8 mouse cellular contexts compared by ENCODE assay signal in genomic region chr6:97211981-97212380, GRCm38 (mm10). TPM values are rescaled to one million over a fixed set of nuclear protein-coding genes. Genes with fewer than 3 reads are reported as not detected.
DNase-seq lines count a peak whose midpoint lies in the region; ATAC-seq and TF ChIP-seq lines count a peak whose summit lies in the region.

No protein-coding gene starts in this region.

- no peaks in the 10 kb centered on the region for H3K9me3 ChIP-seq in intestine, embryonic 15.5 days
- H3K9me3 ChIP-seq in limb, embryonic 14.5 days (ENCODE audit: control insufficient read depth, low read length): no peaks in the 10 kb centered on the region
- H3K9me3 ChIP-seq in midbrain, embryonic 14.5 days (ENCODE audit: control insufficient read depth, low read length): no peaks in the 10 kb centered on the region

- peak overlapping the region; percentile 70; the same call in 1 of the 2 replicates for H3K4me3 ChIP-seq in intestine, embryonic 15.5 days (replicated peaks)
- H3K4me3 ChIP-seq in limb, embryonic 14.5 days (replicated peaks; ENCODE audit: low read length): peak overlapping the region; percentile 64; the same call in 1 of the 2 replicates
- H3K4me3 ChIP-seq in midbrain, embryonic 14.5 days (replicated peaks; ENCODE audit: low read depth, low read length): peak overlapping the region; percentile 67

- no peak overlapping the region; the same call in 1 of the 2 replicates for H3K9ac ChIP-seq in intestine, embryonic 15.5 days
- H3K9ac ChIP-seq in limb, embryonic 14.5 days (ENCODE audit: low read depth, low read length, severe bottlenecking): no peak overlapping the region
- peak overlapping the region; percentile 25; the same call in 1 of the 2 replicates for H3K9ac ChIP-seq in midbrain, embryonic 14.5 days (replicated peaks; ENCODE audit: low read length)

- WGBS in intestine, embryonic 15.5 days: 67% methylated on average over 12 of the region's 12 CpGs
- 72% methylated on average over 12 of the region's 12 CpGs for WGBS in limb, embryonic 14.5 days
- 69% methylated on average over 12 of the region's 12 CpGs for WGBS in midbrain, embryonic 14.5 days

- peak overlapping the region; percentile 78 for H3K4me2 ChIP-seq in intestine, embryonic 15.5 days (replicated peaks)
- H3K4me2 ChIP-seq in limb, embryonic 14.5 days (replicated peaks; ENCODE audit: low read depth, low read length, severe bottlenecking): peak overlapping the region; percentile 89; the same call in 1 of the 2 replicates
- H3K4me2 ChIP-seq in midbrain, embryonic 14.5 days (ENCODE audit: low read length): peak overlapping the region; percentile 59

- peak; percentile 23 for DNase-seq in ovary, postnatal 36 days (ENCODE audit: low spot score)
- no peak for DNase-seq in ovary, postnatal 14 days (ENCODE audit: low spot score)
- DNase-seq in cerebellum, postnatal 36 days: peak; percentile 71 to 81
- peak; percentile 68 to 71 for DNase-seq in gastrocnemius, postnatal 36 days
- DNase-seq in limb, embryonic 14.5 days (ENCODE audit: low spot score): no peak
- DNase-seq in midbrain, embryonic 14.5 days: peak; percentile 13
- DNase-seq in thymus, postnatal 25 days: peak; percentile 25

- H3K4me1 ChIP-seq in intestine, embryonic 15.5 days (replicated peaks): peaks cover 12% of the 10 kb centered on the region; the same call in 1 of the 2 replicates
- peaks cover 9% of the 10 kb centered on the region for H3K4me1 ChIP-seq in limb, embryonic 14.5 days (ENCODE audit: control insufficient read depth, insufficient read depth, low read length)
- H3K4me1 ChIP-seq in midbrain, embryonic 14.5 days (ENCODE audit: control insufficient read depth, insufficient read depth, low read length): peaks cover 20% of the 10 kb centered on the region

- TF ChIP-seq POLR2A in limb, embryonic 14.5 days (IDR thresholded peaks at IDR 0.05; ENCODE audit: borderline replicate concordance, extremely low read depth, insufficient read depth, insufficient read length): no peak

- no peaks in the 10 kb centered on the region for H3K27me3 ChIP-seq in intestine, embryonic 15.5 days (replicated peaks)
- no peaks in the 10 kb centered on the region for H3K27me3 ChIP-seq in limb, embryonic 14.5 days (ENCODE audit: control insufficient read depth, insufficient read depth, low read length)
- H3K27me3 ChIP-seq in midbrain, embryonic 14.5 days (ENCODE audit: control insufficient read depth, insufficient read depth, low read length): no peaks in the 10 kb centered on the region

- no peak for ATAC-seq in intestine, embryonic 15.5 days
- ATAC-seq in limb, embryonic 14.5 days (ENCODE audit: low FRiP score, low read depth): no peak
- no peak for ATAC-seq in midbrain, embryonic 14.5 days (ENCODE audit: low FRiP score, low TSS enrichment)

- no peak overlapping the region for H3K27ac ChIP-seq in intestine, embryonic 15.5 days
- H3K27ac ChIP-seq in limb, embryonic 14.5 days (replicated peaks; ENCODE audit: low read depth, low read length): no peak overlapping the region
- H3K27ac ChIP-seq in midbrain, embryonic 14.5 days (replicated peaks; ENCODE audit: low read depth, low read length): no peak overlapping the region

- no peaks in the 10 kb centered on the region for H3K36me3 ChIP-seq in intestine, embryonic 15.5 days
- no peaks in the 10 kb centered on the region for H3K36me3 ChIP-seq in limb, embryonic 14.5 days (ENCODE audit: control insufficient read depth, insufficient read depth, low read length)
- H3K36me3 ChIP-seq in midbrain, embryonic 14.5 days (ENCODE audit: control insufficient read depth, insufficient read depth, low read length): 0 out of 2 replicates have a peak, but pooled peaks cover 6% of the 10 kb centered on the region

- intact Hi-C loops in gastrocnemius, postnatal 36 days (cut with DNase I): loop anchor here (5.0 kb wide), 1 partner anchor 40 kb away; the partner anchor contains the start of gene Lmod3

RNA-seq across cellular contexts. Expression of gene Arl6ip5, which starts 1.5 kb away (rescaled TPM):
- total RNA-seq in gastrocnemius, postnatal 36 days (2021): 100 to 1,000 TPM; 133 to 150 TPM
- 66.4 and 69.9 TPM in 2 replicates for polyA plus RNA-seq in intestine, embryonic 15.5 days (2015; fragmentation: Nextera tagmentation; extraction: Ambion mirVana)
- 79.8 and 81.3 TPM in 2 replicates for polyA plus RNA-seq in limb, embryonic 14.5 days (2012; rRNA removed)
- polyA plus RNA-seq in limb, embryonic 14.5 days (2014; fragmentation: Nextera tagmentation; extraction: Ambion mirVana): 48.6 and 49.1 TPM in 2 replicates
- polyA plus RNA-seq in midbrain, embryonic 14.5 days (2014; fragmentation: Nextera tagmentation; extraction: Ambion mirVana): 70.7 and 113 TPM in 2 replicates

RNA-seq across cellular contexts. Expression of gene Uba3, which starts 6.5 kb away (rescaled TPM):
- total RNA-seq in gastrocnemius, postnatal 36 days (2021): 10 to 100 TPM; 31.7 to 32.2 TPM
- 57.7 and 64.3 TPM in 2 replicates for polyA plus RNA-seq in intestine, embryonic 15.5 days (2015; fragmentation: Nextera tagmentation; extraction: Ambion mirVana)
- polyA plus RNA-seq in limb, embryonic 14.5 days (2012; rRNA removed): 70.4 and 81.1 TPM in 2 replicates
- 76.2 and 77.6 TPM in 2 replicates for polyA plus RNA-seq in limb, embryonic 14.5 days (2014; fragmentation: Nextera tagmentation; extraction: Ambion mirVana)
- polyA plus RNA-seq in midbrain, embryonic 14.5 days (2014; fragmentation: Nextera tagmentation; extraction: Ambion mirVana): 97.7 and 98.5 TPM in 2 replicates

RNA-seq across cellular contexts. Expression of gene Tmf1, which starts 33.1 kb away (rescaled TPM):
- total RNA-seq in gastrocnemius, postnatal 36 days (2021): 10 to 100 TPM; 37.4 to 42.6 TPM
- 30.9 and 37.6 TPM in 2 replicates for polyA plus RNA-seq in intestine, embryonic 15.5 days (2015; fragmentation: Nextera tagmentation; extraction: Ambion mirVana)
- polyA plus RNA-seq in limb, embryonic 14.5 days (2012; rRNA removed): 3.8 and 6.2 TPM in 2 replicates
- polyA plus RNA-seq in limb, embryonic 14.5 days (2014; fragmentation: Nextera tagmentation; extraction: Ambion mirVana): 34.8 and 35.3 TPM in 2 replicates
- polyA plus RNA-seq in midbrain, embryonic 14.5 days (2014; fragmentation: Nextera tagmentation; extraction: Ambion mirVana): 37.5 and 42.7 TPM in 2 replicates

RNA-seq across cellular contexts. Expression of gene Lmod3, which starts 40.6 kb away (rescaled TPM):
- 100 to 1,000 TPM; 126 to 132 TPM for total RNA-seq in gastrocnemius, postnatal 36 days (2021)
- 0.16 TPM in 1 of 2 replicates, not detected in the other for polyA plus RNA-seq in intestine, embryonic 15.5 days (2015; fragmentation: Nextera tagmentation; extraction: Ambion mirVana)
- 6.6 and 11.9 TPM in 2 replicates for polyA plus RNA-seq in limb, embryonic 14.5 days (2012; rRNA removed)
- polyA plus RNA-seq in limb, embryonic 14.5 days (2014; fragmentation: Nextera tagmentation; extraction: Ambion mirVana): 9.4 and 12.2 TPM in 2 replicates
- polyA plus RNA-seq in midbrain, embryonic 14.5 days (2014; fragmentation: Nextera tagmentation; extraction: Ambion mirVana): not detected in 2 replicates

Comparison
In these comparisons a context has a peak if more than half of its experiments do, and no peak if none do; other contexts are left out.
1. DNase-seq: peak in ovary, postnatal 36 days (single experiment), cerebellum, postnatal 36 days (2 of 2), gastrocnemius, postnatal 36 days (2 of 2), midbrain, embryonic 14.5 days (single experiment) and thymus, postnatal 25 days (single experiment); none in ovary, postnatal 14 days (single experiment) and limb, embryonic 14.5 days (single experiment).
2. Peak in every context shown above with its lines, with median percentiles within 50 percentile points of each other: H3K4me2 ChIP-seq and H3K4me3 ChIP-seq.